Mouse (Mus musculus) layer of hippocampus, postnatal 10 days (tissue): ENCODE measurements around the gene Kcnh3. TPM values are rescaled to one million over a fixed set of nuclear protein-coding genes. Genes with fewer than 3 reads are reported as not detected.
A peak's percentile ranks its signal among the peaks of the same experiment; 100 is the strongest.
"Not testable (repeated sequence)": the region's sequence is repeated elsewhere in the genome, so short reads cannot be mapped to it uniquely, and the experiment has no call there.

Source experiments
- DNase-seq, 2 experiments: peaks; one replicate each; pipeline ENCODE4 v3.0.0; 2021; ENCODE audit warnings: low spot score in 2 of 2
- total RNA-seq, 2 experiments: library from RNA; stranded (reverse); gene quantifications; 2 replicates each; pipeline ENCODE4 v1.2.3; 2021

Kcnh3 gene
- total RNA-seq, 2 experiments from 2014 or later = 91.5 to 105 TPM

- no peak for DNase-seq
Observed at GRCm38 (mm10) chr15:99238006-99238405, 13.3 kb downstream of the Kcnh3 start.

- DNase-seq = no peak
Observed at GRCm38 (mm10) chr15:99240129-99240528, 15.5 kb downstream of the Kcnh3 start.

- DNase-seq = no peak
Observed at GRCm38 (mm10) chr15:99241249-99241648, 16.6 kb downstream of the Kcnh3 start.

- no peak for DNase-seq
Observed at GRCm38 (mm10) chr15:99242045-99242444, 17.4 kb downstream of the Kcnh3 start.

- not testable (repeated sequence) for DNase-seq
Observed at GRCm38 (mm10) chr15:99246736-99247135, 22.1 kb downstream of the Kcnh3 start.

GRCm38 (mm10) chr15:99248972-99249371 lies 24.3 kb downstream of the Kcnh3 start:
- DNase-seq = peak in 1 of 2 experiments; percentile 61

- DNase-seq = no peak
Observed at GRCm38 (mm10) chr15:99249938-99250337, 25.3 kb downstream of the Kcnh3 start.

GRCm38 (mm10) chr15:99251111-99251510 lies 26.4 kb downstream of the Kcnh3 start:
- DNase-seq = not testable (repeated sequence)

GRCm38 (mm10) chr15:99251626-99252380 lies 27.1 kb downstream of the Kcnh3 start, which contains the start of gene Mcrs1:
Gene Mcrs1, minus strand, starts transcription at chr15:99251961.
- DNase-seq = peak; percentile 97 to 98

GRCm38 (mm10) chr15:99252381-99253174 lies 27.9 kb downstream of the Kcnh3 start:
- DNase-seq = no peak

GRCm38 (mm10) chr15:99253175-99253479 lies 28.5 kb downstream of the Kcnh3 start:
- not testable (repeated sequence) for DNase-seq

GRCm38 (mm10) chr15:99253772-99254171 lies 29.1 kb downstream of the Kcnh3 start:
- DNase-seq = no peak

GRCm38 (mm10) chr15:99254477-99255005 lies 29.9 kb downstream of the Kcnh3 start:
- no peak for DNase-seq

GRCm38 (mm10) chr15:99255241-99255749 lies 30.6 kb downstream of the Kcnh3 start:
- DNase-seq = no peak

- no peak for DNase-seq
Observed at GRCm38 (mm10) chr15:99259167-99259729, 34.6 kb downstream of the Kcnh3 start.

- peak; percentile 49 to 68 for DNase-seq
Observed at GRCm38 (mm10) chr15:99259730-99260252, 35.1 kb downstream of the Kcnh3 start.

- no peak for DNase-seq
Observed at GRCm38 (mm10) chr15:99262702-99263101, 38.0 kb downstream of the Kcnh3 start.

- DNase-seq = no peak
Observed at GRCm38 (mm10) chr15:99264363-99264762, 39.7 kb downstream of the Kcnh3 start.

GRCm38 (mm10) chr15:99265679-99266078 lies 41.0 kb downstream of the Kcnh3 start:
- peak; percentile 66 to 74 for DNase-seq

- DNase-seq = no peak
Observed at GRCm38 (mm10) chr15:99276095-99276494, 51.4 kb downstream of the Kcnh3 start.

- peak in 1 of 2 experiments; percentile 20 for DNase-seq
Observed at GRCm38 (mm10) chr15:99278271-99278670, 53.6 kb downstream of the Kcnh3 start.
